Mouse (Mus musculus): Measurements from ENCODE around the gene Adora2b.
"Not testable (repeated sequence)": the region's sequence is repeated elsewhere in the genome, so short reads cannot be mapped to it uniquely, and the experiment has no call there.

Gene Adora2b

DNA sequence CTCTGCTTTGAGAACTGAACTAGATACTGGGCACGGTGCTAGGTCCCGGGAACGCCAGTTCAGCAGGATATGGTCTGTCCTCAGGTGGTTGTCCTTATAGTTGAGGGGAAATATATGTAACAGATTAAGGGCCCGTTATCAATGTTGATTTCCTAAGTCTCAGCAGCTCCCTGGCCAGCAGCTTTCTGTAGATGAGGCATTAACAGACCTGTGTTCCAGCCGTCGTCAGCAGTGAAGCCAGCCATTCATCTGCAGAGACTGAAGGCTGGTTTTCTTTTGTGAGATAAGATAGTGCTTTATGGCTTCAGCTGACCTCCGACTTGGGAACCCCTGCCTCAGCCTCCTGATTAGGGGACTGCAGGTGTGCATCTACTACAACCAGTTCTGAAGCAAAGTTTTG lies 15.2 kb downstream of the Adora2b start:
- no peak for DNase-seq

DNA sequence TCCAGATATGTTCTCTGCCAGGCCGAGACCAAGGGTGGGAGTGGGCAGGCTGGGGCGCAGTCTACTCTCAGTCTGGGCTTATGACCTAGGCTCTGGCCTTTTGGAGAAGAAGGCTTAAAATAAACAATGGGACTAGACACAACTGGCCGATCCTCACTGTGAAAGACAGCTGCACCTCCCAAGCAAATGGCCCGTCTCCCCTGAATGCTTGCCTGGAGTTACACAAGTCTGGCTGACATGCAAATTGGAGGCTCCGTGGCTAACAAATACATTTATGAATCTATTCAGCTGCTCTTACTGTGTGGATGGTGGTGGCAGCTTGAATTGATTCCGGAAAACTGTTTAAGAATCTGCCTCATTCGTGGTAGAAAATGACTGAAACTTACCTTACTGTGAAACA lies 16.9 kb downstream of the Adora2b start:
- DNase-seq: no peak

GRCm38 (mm10) chr11:62266466-62267214 lies 17.9 kb downstream of the Adora2b start:
- DNase-seq: no peak

- no peak for DNase-seq
Observed at GRCm38 (mm10) chr11:62268381-62268780, 19.6 kb downstream of the Adora2b start.

DNA sequence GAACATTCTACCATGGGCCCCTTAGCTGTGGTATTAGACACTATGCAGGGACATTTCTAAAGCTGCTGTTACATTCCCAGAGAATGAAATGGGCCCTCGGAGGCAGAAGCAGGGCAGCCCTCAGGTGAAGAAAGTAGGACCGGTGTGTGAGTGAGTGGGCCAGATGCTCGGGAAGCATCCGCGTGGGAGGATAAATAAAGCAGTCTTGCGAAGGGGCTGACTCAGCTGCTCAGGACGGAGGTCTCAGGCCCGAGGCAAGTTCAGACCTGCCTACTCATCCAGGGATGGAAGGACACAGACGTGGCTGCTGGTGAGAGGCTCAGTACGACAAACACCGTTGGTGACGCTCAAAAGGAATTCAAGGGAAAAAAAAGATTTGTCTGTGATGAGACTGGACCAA lies 20.3 kb downstream of the Adora2b start:
- DNase-seq: no peak

- no peak for DNase-seq
Observed at GRCm38 (mm10) chr11:62270851-62271250, 22.1 kb downstream of the Adora2b start.

GRCm38 (mm10) chr11:62277086-62277485 lies 28.3 kb downstream of the Adora2b start:
- DNase-seq: no peak

GRCm38 (mm10) chr11:62278027-62278426 lies 29.2 kb downstream of the Adora2b start:
- peak; percentile 16 to 30 for DNase-seq

GRCm38 (mm10) chr11:62280675-62281600 lies 32.2 kb downstream of the Adora2b start, which contains the start of the genes Zswim7 and Ttc19:
Gene Zswim7, minus strand, starts transcription at chr11:62281375.
Gene Ttc19, plus strand, starts transcription at chr11:62281473.
- DNase-seq: peak; percentile 86 to 88

- no peak for DNase-seq
Observed at GRCm38 (mm10) chr11:62281601-62281997, 32.8 kb downstream of the Adora2b start.

- not testable (repeated sequence) for DNase-seq
Observed at GRCm38 (mm10) chr11:62284020-62284419, 35.2 kb downstream of the Adora2b start.

DNA sequence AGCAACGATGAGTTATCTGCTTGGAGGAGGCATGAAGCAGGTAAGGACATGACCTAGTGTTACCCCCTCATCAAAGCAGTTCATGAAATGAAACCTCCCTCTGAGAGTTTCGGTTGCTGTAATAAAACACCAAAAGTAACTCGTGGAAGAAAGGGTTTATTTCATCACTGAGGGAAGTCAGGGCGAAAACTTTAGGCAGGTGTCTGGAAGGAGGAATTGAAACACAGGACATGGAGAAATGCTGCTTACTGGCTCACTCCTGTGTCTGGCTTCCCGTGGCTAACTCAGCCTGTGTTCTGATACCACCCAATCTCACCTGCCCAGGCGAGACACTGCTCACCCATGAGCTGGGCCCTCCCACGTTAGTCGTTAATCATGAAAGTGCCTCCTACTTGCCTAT lies 36.2 kb downstream of the Adora2b start:
- DNase-seq: no peak

DNA sequence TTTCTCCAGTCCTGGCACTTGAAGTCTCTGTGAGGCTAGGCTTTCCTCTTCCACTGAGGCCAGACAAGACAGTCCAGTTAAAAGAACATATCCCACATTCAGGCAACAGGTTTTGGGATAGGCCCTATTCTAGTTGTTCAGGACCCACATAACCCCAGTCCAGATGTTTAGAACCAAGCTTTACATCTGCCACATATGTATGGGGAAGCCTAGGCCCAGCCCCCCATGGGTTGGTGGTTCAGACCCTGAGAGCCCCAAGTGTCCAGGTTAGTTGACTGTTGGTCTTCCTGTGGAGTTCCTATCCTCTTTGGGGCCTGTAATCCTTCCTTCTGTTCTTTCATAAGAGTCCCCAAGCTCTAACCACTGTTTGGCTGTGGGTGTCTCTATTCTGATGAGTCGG lies 38.9 kb downstream of the Adora2b start:
- no peak for DNase-seq

DNA sequence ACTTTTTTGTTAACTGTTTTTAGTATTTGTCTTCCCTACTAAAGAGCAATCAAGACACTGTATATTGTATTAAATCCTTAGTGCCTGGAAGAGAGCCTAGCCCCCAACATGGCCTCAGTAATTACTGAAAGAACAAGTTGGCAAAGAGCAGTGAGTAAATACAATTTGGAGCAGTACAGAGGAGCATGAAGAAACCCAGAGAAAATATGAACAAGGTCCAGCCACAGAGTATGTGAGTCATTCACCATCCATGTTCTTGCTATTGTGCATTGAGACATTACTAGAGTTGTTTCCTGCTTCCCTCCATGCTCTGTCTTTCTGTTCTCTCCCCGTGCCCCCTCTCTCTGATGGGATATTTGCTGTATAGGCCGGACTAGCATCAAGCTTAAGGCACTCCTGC lies 45.3 kb downstream of the Adora2b start:
- no peak for DNase-seq

GRCm38 (mm10) chr11:62298883-62299282 lies 50.1 kb downstream of the Adora2b start:
- no peak for DNase-seq

GRCm38 (mm10) chr11:62305866-62306265 lies 57.1 kb downstream of the Adora2b start:
- no peak for DNase-seq

- no peak for DNase-seq
Observed at GRCm38 (mm10) chr11:62309296-62309695, 60.5 kb downstream of the Adora2b start.

DNA sequence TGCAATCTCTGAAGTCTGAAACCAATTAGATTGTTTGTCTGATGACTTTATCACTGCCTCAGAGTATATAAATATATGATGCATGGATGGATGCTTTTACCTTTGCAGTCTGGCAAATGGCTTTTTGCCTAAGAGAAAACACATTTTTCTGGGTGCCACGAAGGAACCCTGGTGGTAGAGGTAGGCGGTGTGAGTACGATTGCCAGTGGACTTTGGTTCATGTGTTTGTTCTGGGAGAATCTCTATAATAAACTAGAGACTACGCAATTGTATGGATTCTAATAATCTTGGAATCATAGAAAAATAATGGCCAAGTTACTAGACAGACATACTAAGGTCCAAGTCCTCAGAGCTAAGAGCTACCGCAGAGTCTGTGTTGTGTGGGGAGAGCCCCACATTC lies 66.2 kb downstream of the Adora2b start:
- no peak for DNase-seq
